Mouse (Mus musculus): ENCODE measurements around the gene Chaf1a.
A peak's percentile ranks its signal among the peaks of the same experiment; 100 is the strongest.

The Chaf1a gene

DNA sequence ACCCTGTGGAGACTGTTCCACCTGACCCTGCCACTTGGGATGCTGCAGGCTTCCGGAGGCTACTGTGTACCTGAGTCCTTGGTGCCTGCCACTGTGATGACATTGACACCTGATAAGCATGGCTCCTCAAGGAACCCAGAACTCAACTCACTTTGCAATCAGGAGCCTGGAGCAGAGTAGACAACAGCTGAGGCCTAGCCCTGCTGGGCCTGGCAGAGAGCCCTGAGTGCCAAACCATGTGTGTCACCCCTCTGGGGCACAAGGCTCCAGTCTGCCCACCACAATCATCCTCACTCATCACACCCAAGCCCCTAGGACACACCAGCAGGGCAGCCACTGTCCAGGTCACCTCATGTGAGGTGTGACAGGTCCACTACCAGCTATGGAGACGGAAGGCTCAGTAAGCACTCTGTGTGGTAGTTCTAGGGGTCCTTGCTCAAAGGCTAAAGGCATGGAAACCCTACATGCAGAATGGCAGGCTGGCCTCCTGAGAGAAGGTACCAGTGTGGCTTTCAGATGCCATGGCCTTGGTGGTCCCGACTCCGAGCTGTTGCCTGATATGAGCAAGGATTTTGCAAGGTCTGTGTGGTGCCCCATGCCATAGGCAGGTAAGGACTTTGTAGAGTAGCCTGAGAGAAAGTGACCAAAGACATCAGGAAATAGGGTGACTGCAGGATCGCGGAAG is 19.7 kb upstream of the Chaf1a start:
- no peak for DNase-seq (ENCODE audit: low spot score in 2 of 2)

DNA sequence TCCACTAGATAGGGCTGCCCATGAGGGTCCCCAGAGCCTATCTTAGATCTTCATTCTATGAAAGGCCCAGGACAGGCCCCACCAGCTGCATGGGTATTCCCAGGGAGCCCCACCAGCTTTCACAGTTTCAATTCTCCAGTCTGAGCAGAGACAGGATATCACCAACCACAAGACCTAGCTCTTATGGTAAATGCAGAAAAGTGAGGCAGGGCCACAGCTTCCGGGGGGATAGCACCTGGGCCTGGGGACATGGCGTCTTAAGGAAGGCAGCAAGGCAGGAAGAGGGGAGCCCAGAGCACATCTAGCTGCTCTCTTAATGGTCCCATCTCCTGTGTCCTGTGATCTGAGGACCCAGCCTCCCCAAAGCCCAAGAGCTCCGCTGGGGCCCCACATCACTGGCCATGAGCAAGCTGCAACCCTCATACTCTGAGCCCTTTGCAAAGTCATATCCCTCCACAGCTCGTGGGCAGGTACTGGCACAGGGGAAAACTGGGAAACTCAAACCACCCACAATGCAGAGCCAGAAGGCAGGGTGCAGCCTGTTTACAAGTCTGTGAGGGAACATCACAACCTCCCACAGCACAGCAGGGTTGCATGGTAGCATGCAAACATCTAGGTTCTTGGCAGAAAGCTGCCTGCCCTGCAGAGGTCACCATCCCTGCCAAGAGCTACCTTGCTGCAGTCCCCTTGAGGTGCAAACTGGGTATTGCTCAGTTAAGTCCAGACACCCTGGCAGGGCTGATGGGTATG is 18.9 kb upstream of the Chaf1a start:
- DNase-seq (ENCODE audit: low spot score in 2 of 2) = no peak

DNA sequence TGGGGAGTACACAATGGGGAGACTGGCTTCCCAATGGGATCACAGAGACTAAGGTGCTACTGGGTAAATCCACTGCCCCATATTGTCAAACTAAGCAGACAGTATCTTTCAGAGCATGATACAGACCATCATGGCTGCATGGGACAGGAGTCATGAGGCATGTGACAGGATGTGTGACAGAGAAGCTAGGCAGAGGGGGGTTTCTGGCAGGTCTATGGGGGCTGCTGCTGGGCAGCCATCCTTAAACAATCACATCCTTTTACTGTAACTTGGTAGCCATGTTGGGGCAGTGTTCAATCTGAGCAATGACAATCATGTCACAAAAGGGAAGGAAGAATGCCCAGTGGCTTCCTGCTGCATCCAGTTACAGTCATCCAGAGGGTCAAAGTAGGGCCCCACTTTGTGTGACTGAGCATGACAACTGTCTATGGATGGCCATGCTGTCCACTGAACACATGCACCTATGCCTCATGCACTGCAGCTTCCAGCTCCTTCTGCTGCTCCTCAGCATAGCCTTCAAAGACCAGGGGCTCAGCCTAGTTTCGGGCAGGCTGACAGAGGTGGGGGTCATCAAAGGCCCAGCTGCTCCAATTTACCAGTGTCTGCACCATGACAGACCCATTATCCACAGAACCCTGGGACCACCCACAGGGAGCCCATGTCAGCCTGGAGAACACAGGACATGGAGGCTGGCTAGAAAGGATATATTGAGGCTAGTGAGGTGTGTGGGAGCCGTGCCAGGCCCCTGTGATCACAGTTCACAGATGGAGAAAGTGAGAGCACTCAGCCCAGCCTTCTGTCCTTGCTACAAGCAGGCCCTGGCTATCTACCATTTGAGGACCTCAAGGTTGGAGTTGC is 17.9 kb upstream of the Chaf1a start:
- no peak for DNase-seq (ENCODE audit: low spot score in 2 of 2)

DNA sequence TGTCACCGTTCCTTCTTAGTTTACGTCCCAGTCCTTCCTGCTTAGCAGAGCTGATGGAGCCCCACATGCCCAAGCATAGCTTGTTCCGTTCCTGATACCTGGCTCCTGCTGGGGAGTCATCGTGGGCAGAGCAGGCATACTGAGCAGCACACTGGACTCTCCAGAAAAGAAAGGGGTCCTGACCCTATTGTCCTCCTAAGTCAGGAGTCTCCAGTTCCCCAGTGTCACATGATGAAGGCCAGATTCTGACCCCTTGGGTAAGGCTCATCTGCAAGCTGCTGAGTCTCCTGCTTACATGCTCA is 17.3 kb upstream of the Chaf1a start:
- no peak for DNase-seq (ENCODE audit: low spot score in 2 of 2)

DNA sequence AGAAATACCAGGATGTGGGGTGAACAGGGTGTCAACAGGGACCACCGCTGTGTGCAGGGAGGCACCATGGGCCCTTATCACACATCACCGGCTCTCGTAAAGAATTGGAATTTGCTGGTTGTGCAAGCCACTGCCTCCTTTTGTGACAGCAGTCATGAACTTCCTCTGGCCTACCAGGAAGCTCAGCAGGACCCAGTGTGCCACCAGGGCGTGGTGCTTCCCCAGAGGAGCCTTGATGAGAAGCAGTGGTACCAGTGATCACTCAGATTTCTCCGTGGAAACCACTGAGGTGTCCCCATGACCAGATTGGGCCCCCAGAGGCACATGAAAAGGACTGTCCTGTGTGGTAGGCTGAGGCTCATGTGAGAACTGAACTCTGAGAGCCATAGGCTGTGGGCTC is 16.9 kb upstream of the Chaf1a start:
- DNase-seq (ENCODE audit: low spot score in 2 of 2) = no peak

DNA sequence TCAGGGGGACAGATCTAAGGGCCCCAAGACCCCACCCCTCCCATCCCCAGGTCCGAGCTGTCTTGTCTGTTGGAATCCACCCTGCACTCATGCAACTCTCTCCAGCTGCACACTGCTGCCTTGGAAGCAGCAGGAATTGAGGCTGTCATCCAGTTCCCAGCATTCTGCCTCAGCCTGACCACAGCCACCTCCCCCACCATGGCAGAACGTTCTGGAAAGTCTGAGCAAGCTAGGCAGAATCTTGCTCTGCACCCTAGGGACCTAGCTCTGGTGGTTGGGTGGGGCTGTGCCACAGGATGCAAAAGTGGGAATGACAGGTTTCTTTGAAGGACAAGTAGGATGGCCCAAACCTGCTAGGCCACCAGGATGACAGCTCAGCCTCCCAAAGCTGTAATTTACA is 15.8 kb upstream of the Chaf1a start:
- DNase-seq (ENCODE audit: low spot score in 2 of 2) = no peak

DNA sequence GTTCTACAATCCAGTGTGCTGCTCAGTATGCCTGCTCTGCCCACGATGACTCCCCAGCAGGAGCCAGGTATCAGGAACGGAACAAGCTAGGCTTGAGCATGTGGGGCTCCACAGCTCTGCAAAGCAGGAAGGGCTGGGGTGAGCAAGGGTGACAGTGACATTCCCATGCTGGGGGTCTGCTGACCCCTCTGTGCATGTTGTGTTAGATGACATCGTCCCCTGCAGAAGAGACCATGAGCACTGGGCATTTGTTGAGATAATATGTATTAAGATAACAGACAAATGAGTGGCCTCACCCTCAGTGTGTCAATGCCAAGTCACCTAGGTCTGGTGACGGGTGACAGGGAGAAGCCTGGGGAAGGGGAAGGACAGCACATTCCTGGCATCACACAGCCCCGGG is 15.3 kb upstream of the Chaf1a start:
- no peak for DNase-seq (ENCODE audit: low spot score in 2 of 2)

DNA sequence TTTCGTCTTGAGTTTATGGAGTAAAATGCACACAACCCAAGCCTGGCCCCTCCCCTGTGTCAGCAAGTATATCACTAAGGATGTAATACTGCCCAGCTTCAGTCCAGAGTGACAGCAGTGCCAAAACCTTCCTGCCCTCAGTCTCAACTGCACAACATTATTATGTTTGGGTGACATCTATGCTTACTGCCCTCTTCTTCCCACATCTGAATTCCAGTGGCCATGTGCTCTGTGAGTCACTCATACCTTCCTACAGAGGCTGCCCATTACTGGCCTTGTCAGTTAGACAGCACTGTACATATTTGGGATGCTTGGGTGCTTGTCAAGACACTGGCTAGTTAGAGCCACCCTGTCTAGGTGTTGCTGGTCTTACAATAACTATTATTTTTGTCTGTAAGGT is 13.9 kb upstream of the Chaf1a start:
- DNase-seq (ENCODE audit: low spot score in 2 of 2) = no peak

DNA sequence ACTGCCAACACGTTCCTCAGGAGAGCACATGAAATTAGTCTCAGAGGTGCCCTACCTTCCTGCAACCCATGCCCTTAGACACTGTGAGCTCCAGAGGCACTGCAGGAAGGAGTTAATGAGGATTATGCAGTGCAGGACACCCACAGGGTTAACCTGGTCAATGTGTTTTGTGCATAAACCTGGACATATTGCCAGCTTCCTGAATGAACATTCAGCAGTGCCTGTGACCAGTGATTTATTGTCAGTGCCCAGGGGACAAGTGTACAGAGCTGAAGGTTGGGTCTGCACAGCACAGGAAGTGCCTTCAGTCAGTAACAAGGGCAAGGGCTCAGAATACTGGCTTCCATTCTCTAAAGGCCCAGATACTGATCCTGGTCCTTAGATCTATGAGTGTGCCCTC is 13.4 kb upstream of the Chaf1a start:
- no peak for DNase-seq (ENCODE audit: low spot score in 2 of 2)

DNA sequence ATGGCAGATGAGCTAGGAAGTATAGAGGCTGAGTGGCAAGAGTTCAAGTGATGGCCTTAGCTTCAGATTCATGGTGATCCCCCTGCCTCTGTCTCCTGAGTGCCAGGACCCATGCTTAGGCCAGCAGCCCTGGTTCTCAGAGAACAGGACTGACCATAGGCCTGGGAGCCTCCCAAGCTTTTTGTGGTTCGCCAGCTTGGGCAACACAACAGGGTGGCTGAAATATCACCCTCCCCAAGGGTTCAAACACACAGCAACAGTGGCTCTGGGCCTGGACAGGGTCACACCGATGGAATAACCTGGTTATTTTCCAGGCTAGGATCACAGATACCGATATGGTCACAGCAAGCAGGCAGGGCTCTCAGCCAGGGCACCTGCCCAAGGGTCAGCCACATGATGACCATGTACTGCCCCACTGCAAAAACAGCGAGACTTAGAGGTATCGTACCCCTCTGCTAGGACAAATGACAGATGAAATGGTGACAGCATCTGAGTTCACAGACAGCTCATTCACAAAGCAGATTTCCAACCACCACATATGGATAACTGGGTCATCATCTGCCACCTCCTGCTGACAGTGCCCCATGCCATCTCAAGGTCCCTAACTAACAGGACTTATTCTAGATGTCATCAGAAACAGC is 12.3 kb upstream of the Chaf1a start:
- DNase-seq (ENCODE audit: low spot score in 2 of 2) = no peak

DNA sequence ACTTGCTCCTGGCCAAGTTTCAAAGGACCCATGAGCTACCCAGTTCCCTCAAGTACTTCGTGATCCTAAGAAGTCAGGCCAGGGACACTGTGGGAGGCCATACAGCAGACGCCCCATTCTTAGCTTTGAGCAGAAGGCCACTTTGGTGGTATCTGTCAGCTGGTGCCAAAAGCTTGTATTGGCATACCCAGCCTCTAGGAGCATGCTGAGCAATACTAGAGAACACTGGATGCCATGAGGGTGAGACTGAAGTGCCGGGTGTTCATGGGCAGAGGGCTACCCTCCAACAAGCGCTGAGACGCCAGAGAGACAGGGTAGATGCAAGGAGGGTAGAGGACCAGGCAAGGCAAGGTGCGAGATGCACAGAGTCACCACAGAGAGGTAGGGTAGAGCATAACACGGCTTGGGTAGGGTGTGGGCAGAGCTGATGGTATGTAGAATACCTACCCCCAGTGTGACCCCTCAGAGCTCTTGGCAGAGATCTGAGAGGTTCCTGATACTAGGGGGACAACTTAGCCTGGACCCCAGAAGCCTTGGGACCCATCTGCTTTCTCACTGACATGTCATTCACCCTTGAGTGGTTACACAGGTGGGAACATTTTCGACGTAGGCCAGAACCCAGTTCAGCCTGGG is 9.9 kb upstream of the Chaf1a start:
- DNase-seq (ENCODE audit: low spot score in 2 of 2) = no peak

DNA sequence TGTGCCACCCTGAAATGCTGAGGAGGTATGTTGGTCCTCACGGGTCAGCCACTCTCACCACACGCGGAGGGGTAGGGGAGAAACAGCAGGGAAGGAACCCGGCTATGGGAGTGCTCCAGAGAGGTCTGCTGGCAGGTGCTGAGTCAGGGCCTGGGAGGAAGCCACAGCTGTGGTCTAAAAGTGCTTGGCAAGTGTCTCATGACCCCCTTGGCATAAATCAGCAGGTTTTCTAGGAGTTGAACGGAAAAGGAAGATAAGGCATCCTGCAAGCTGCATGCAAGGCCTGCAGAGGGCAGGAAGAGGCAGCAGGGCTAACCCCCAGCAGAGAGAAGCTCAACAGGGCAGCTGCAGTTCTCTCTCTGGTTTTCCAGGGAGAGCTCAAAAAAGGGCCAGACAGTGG is 9.3 kb upstream of the Chaf1a start:
- no peak for DNase-seq (ENCODE audit: low spot score in 2 of 2)

DNA sequence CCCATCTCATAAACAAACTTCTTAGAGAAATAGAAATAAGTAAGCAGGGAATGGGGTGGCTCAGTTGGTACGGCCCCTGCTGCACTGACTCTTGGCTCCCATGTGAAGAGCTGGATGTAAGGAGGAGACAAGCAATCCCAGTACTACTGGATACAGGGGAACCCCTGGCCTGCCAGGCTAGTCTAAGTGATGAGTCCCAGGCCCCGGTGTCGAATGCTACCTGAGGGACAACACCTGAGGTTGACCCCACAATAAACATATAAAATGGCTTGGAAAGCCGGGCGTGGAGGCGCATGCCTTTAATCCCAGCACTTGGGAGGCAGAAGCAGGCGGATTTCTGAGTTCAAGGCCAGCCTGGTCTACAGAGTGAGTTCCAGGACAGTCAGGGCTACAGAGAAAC is 8.8 kb upstream of the Chaf1a start:
- DNase-seq (ENCODE audit: low spot score in 2 of 2) = no peak

DNA sequence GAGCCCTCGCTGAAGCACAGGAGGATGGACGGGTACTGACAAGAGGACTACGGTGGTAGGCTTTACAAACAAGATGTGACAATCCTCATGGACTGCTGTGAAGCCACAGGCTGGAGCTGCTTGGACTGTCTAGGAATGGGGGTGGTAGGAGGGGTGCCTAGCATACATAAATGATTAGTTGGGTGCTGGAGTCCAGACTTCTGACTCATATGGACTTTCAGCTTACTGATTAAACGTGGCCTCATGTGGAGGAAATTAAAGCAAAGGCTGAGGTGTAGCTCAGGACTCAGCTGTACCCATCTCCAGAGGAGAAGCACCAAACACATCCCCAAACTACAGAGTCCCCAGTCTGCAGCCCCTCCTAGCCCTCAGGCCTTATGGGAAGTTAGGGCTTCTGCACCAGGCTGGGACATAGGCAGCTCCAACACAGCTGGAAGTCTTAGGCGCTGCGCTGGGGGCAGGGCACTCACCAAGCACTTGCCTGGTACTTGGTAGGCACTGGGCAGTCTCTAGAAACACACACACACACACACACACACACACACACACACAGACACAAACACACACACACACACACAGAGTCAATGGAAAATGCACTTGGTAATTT is 8.0 kb upstream of the Chaf1a start:
- DNase-seq (ENCODE audit: low spot score in 2 of 2) = no peak

DNA sequence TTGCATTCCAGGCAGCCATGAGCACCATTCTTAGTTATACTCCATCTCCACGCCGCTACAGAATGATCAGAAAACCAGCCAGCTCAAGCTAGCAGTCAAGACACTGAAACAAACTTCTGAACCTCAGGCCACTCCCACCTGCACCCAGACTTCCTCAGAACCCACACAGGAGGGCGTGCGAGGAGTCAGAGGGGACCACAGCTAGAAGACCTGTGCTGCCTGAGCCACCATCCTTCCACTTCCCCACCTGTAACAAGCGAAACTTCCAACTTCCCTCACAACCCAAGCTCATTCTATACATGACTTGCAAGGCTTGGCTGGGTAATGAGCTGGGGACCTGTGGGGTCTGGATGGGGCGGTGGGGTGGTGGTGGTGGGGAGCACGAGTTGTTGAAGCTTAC is 7.4 kb upstream of the Chaf1a start:
- no peak for DNase-seq (ENCODE audit: low spot score in 2 of 2)

DNA sequence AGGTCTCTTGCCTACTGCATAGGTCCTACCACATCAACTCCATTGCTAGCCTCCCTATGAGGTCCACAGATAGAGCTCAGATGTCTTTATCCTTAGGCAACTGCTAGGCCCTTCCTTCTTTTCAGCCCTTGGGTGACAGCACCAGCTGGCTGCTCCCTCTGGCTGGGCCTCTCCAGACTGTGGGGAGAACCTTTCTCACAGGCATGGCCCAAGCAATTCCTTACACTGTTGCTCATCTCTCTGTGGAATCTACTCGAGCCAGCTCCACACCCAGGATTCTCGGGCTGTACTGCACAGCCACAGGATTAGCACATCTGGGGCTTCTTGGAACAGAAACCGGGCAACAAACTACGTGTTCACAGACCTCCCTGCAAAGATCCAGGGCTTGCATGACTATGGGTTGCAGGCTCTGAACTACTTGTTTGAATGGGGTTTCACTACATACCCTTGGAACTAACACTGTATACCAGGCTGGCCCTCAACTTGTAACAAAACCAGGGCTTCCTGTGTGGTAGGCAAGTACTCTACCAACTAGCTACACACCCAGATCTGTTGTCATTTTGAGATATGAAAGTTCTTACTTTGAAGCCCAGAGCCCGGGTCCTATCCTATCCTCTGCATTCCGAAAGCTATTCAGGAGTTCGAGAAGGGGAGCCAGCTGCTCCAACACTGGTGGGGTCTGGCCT is 6.1 kb upstream of the Chaf1a start:
- no peak for DNase-seq (ENCODE audit: low spot score in 2 of 2)

DNA sequence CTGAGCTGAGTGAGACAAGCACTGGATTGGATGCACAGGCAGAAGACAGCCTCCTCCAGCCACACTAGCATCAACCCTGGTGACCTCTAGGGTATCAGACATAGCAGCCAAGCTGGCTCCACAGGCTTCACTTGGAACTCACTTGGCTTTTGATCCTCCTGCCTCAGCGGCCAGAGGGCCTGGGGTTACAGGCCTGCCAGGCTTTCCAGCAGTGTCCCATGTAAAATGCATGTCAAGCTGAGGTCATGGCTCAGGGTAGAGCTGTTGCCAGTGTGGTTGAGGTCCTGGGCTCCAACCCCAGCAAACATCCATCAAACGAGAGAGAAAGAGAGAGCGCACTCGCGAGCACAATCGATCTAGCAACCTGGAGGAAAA is 5.5 kb upstream of the Chaf1a start:
- no peak for DNase-seq (ENCODE audit: low spot score in 2 of 2)

DNA sequence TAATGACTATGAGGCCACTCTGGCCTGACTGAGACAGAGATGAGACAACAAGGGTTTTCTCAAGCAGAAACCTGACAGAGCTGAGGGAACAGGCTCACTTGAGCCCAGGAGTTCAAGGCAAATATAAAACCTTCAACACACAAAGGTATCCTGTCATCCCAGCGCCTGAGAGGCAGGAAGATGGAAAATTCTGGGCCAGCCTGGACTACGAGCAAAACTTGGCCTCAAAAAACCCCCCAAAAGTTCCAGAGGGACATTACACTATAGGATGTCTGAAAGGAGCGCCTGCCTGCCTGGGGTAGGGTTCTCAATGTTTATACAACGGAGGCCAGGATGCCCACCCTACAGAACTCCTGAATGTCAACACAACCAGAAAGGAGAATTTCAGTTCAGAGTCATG is 5.0 kb upstream of the Chaf1a start:
- no peak for DNase-seq (ENCODE audit: low spot score in 2 of 2)

DNA sequence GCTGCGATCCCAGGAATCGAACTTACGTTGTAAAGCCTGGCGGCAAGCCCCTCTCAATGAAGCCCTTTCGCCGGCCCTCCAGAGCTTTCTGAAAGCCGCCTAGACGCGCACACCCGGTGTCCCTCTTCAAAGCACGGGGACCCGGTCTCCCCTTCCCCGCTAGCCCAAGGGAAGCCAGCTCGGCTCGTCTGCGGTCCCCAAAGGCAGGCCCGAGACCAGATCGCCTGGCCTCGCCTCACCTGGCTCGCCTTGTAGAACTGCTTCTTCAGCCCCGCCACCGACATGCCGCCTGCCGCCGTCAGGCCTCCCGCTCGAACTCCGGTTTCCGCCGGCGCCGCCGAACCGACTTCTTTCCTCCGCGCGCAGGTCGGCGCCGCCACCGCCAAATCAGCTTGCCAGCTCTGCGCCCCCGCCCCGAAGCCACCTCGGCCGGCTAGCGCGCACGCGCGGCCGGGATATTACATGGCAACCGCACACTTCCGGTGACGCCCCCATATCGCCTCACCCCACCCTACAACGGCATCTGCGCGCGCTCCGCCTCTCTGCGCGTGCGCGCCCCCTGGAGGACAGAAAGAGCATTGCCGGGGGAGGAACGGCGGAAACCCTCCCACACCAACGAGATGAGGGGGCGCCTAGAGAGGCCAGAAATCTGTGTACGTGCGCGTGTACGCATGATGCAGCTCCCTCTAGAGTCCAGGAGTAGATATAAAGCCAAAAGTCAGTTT is 3.9 kb upstream of the Chaf1a start, which contains the start of gene Sh3gl1:
Gene Sh3gl1, minus strand, starts transcription at position 460 of the 725 bp plus-strand sequence.
- DNase-seq (ENCODE audit: low spot score in 2 of 2) = peak; percentile 99

DNA sequence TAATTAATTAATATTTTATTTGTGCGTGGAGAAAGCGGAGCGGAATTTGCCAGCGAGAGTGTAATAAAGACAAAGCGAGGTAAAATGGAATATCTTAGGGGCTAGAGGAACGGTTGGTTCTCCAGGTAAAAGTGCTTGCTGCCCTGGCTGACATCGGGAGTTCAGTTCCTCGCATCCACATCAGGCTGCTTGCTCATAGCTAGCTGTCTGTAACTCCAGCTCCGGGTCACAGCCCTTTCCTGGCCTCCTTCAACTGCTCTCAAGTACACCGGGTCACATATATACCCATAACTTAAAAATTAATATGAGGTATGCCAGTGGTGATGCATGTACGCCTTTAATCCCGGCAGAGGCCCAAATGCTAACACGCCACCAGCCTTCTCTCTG is 3.3 kb upstream of the Chaf1a start:
- DNase-seq (ENCODE audit: low spot score in 2 of 2) = no peak
